Mouse (Mus musculus) midbrain, embryonic 13.5 days (tissue): ENCODE data around the gene Aff1. TPM values are rescaled to one million over a fixed set of nuclear protein-coding genes. Genes with fewer than 3 reads are reported as not detected.

Source experiments
- ATAC-seq: fragments of 200-750 bp; cut with Nextera tagmentation; 2 replicates; pipeline ENCODE4 v1.8.0; 2017; ENCODE audit warnings: mild to moderate bottlenecking, moderate TSS enrichment, moderate library complexity
- H3K27ac ChIP-seq: fragments of 300-500 bp; sonication (generic); 2 replicates; pipeline ENCODE4 v1.5.1; 2015; ENCODE audit warnings: inconsistent platforms, mild to moderate bottlenecking, moderate library complexity
- H3K27me3 ChIP-seq: fragments of 300-500 bp; sonication (generic); 2 replicates; pipeline ENCODE4 v1.6.1; 2015; ENCODE audit warnings: mild to moderate bottlenecking, inconsistent platforms
- H3K36me3 ChIP-seq: fragments of 300-500 bp; sonication (generic); 2 replicates; pipeline ENCODE4 v1.6.1; 2015; ENCODE audit warnings: mild to moderate bottlenecking, inconsistent platforms
- H3K4me1 ChIP-seq: fragments of 300-500 bp; sonication (generic); replicated peaks from 2 replicates; pipeline ENCODE4 v1.6.1; 2015; ENCODE audit warnings: inconsistent platforms
- H3K4me2 ChIP-seq: fragments of 300-500 bp; sonication (generic); replicated peaks from 2 replicates; pipeline ENCODE4 v1.6.1; 2015; ENCODE audit warnings: moderate library complexity, mild to moderate bottlenecking, inconsistent platforms
- H3K4me3 ChIP-seq: fragments of 300-500 bp; sonication (generic); replicated peaks from 2 replicates; pipeline ENCODE4 v1.5.1; 2015; ENCODE audit warnings: mild to moderate bottlenecking, inconsistent platforms
- H3K9ac ChIP-seq: fragments of 300-500 bp; sonication (generic); replicated peaks from 2 replicates; pipeline ENCODE4 v1.6.1; 2015; ENCODE audit warnings: mild to moderate bottlenecking, inconsistent platforms
- H3K9me3 ChIP-seq: fragments of 300-500 bp; sonication (generic); 2 replicates; pipeline ENCODE4 v1.6.1; 2016; ENCODE audit warnings: mild to moderate bottlenecking, inconsistent platforms
- WGBS: fragments of 180-500 bp; shearing (Covaris S2); methylation state at CpG from one replicate; pipeline ENCODE4 v1.1.7; 2015; 5-methylcytosine and 5-hydroxymethylcytosine counted together
- polyA plus RNA-seq: library from polyadenylated mRNA; unstranded; fragments of >200 nt; fragmentation: Nextera tagmentation; extraction: Ambion mirVana; gene quantifications from 2 replicates; pipeline ENCODE4 v1.2.1, GENCODE M21; 2015

Aff1 gene
- polyA plus RNA-seq, 1 experiment from 2014 or later = 2.3 TPM

DNA sequence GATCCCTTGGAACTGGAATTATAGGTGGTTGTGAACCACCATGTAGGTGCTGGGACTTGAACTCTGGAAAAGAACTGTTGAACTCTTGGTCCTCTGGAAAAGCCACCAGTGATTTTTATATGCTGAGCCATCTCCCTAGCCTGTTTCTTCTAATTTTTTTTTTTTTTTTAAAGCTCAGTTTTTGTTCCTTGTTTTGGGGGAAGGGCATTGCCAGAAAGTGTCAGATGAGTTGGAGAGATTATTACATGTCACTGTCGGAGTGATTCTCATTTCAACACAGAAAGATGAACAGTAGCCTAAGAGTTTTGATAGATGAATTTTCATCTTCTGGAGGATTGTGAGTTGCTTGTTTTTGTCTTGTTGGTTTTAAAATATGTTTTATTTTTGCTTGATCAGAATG is 127.5 kb downstream of the Aff1 start:
- Histone ChIP-seq H3K9ac (no peak overlapping the region), H3K4me1 (no peaks in the 10 kb centered on the region; the same call in 1 of the 2 replicates), H3K9me3 (no peaks in the 10 kb centered on the region), H3K27ac (no peak overlapping the region), H3K36me3 (no peaks in the 10 kb centered on the region), H3K4me2 (no peak overlapping the region), H3K4me3 (no peak overlapping the region), H3K27me3 (no peaks in the 10 kb centered on the region)
- 95% methylated on average over 1 of the region's 1 CpGs for WGBS
- ATAC-seq = no peak

DNA sequence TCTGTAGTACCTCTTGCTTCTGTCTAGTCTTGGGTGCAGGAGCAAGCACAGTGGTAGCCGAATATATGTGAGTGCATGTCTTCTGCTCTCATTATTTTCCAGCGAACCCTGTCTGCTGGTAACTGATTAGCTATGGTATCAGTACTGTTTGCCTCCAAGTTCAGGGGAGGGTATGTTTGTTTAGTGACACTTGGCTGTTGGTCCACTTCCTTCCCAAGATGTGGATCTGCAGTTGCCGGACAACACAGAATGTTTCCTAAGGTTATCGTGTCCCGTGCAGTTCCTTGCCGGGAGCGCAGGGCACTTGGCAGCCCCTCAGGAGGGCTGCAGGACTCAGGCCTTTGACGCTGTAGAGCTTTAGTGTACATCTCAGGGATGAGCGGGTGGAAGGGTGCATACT is 128.9 kb downstream of the Aff1 start:
- H3K9ac ChIP-seq = no peak overlapping the region
- H3K9me3 ChIP-seq = no peaks in the 10 kb centered on the region
- no peaks in the 10 kb centered on the region for H3K4me1 ChIP-seq
- no peak overlapping the region for H3K4me2 ChIP-seq
- no peaks in the 10 kb centered on the region for H3K36me3 ChIP-seq
- no peak overlapping the region for H3K27ac ChIP-seq
- ATAC-seq = no peak
- no peaks in the 10 kb centered on the region for H3K27me3 ChIP-seq
- WGBS = 91% methylated on average over 9 of the region's 9 CpGs
- no peak overlapping the region for H3K4me3 ChIP-seq

DNA sequence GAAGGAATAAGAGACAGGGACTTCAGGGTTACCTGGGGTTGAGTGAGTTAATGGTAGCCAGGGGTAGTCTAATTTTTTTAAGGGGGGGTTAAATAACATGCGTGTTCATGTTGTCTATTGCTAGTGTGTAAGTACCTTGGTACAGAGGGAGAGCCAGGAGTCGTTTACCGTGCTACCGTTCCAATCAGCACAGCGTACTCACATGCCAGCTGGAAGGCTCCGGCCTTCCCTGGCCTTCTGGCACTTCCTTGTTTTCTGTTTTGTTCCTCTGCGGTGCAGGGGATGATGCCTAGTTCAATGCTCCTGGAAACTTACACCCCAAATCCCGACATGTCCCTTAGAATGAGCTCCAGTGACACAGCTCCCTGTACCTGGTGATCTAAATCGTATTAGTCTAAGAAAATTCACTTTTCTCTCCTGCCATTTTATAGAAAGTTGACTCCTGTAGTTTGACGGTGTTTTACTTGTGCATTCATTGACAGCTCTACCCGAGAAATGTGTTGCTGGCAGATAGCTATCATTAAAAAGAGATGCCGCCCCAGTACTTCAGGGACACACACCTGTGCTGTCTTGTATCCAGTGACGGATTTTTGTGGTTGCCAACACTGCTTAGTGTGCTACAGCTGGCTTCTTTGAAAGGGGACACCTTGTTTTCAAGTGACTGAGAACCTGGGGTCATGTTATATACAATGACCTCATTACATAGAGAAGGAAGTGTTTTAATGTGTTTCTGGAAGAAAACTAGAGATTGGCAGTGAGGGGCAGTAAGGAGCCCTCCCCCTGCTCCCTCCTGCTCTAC is 129.5 kb downstream of the Aff1 start:
- Histone ChIP-seq H3K4me3 (no peak overlapping the region), H3K9me3 (no peaks in the 10 kb centered on the region), H3K4me2 (no peak overlapping the region), H3K27me3 (no peaks in the 10 kb centered on the region), H3K4me1 (no peaks in the 10 kb centered on the region), H3K27ac (no peak overlapping the region), H3K36me3 (no peaks in the 10 kb centered on the region), H3K9ac (no peak overlapping the region)
- ATAC-seq = no peak
- 84% methylated on average over 13 of the region's 13 CpGs for whole genome bisulfite sequencing

DNA sequence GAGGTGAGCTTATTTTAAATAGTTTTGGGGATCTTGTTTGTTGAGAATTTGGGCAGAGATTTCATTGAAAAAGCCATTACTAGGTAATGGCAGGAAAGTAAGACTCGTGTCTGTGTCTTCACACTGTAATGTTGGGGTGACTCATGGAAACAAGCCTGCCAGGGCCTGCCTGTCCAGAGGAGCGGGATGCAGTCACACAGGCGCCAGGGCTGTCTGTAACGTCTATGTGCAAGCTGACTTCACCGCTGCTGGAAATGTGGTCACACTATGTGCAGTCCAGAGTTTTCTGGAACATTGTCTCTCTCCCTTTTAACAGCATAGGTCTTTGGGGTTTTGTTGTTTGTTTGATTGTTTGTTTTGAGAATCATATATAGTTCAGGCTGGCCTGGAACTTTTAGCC is 130.8 kb downstream of the Aff1 start:
- Histone ChIP-seq H3K4me3 (no peak overlapping the region), H3K36me3 (no peaks in the 10 kb centered on the region), H3K4me1 (no peaks in the 10 kb centered on the region), H3K27me3 (no peaks in the 10 kb centered on the region), H3K4me2 (no peak overlapping the region), H3K9ac (no peak overlapping the region), H3K9me3 (no peaks in the 10 kb centered on the region), H3K27ac (no peak overlapping the region)
- no peak for ATAC-seq
- 88% methylated on average over 5 of the region's 5 CpGs for WGBS

DNA sequence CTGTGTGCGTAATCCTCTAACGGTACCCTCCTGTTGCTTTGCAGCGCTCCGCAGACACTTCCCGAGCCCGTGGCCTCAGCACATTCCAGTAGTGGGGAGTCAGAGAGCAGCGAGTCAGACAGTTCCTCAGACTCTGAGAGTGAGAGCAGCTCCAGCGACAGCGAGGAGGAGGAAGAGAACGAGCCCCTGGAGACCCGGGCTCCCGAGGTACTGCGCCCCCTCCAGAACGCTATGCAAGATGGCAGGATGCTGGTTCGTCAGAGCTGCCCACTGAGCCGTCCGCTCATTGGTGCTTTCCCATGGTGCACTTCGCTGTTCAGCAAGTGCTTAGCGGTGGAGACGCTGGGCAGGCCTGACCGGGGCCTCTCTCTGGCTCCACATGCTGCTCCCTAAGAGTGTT is 136.1 kb downstream of the Aff1 start:
- peaks cover 3% of the 10 kb centered on the region; the same call in 1 of the 2 replicates for H3K36me3 ChIP-seq
- 88% methylated on average over 21 of the region's 21 CpGs for WGBS
- H3K4me2 ChIP-seq = no peak overlapping the region
- H3K27me3 ChIP-seq = no peaks in the 10 kb centered on the region
- no peak for ATAC-seq
- H3K9ac ChIP-seq = no peak overlapping the region
- no peaks in the 10 kb centered on the region for H3K9me3 ChIP-seq
- no peak overlapping the region for H3K4me3 ChIP-seq
- H3K27ac ChIP-seq = no peak overlapping the region
- H3K4me1 ChIP-seq = no peaks in the 10 kb centered on the region

DNA sequence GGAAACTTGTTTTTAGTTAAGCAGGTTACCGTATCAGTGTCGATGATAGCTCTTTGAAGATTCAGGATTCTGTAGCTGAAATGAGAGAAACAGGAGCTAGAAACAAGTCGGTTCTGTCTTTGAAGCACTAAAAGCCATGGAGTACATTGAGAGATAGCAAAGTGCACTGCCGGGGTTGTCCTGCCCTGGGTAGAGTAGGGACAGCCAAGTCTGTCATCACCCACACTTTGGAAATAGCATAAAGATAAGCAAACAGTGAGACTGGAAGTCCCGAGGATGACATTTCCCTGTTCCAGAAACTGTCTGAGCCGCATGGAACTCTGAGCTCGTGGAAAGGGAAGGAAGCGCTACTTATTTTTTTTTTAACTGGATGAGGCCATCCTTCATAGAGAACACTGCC is 136.6 kb downstream of the Aff1 start:
- Histone ChIP-seq H3K27ac (no peak overlapping the region), H3K4me3 (no peak overlapping the region), H3K9me3 (no peaks in the 10 kb centered on the region), H3K4me1 (no peaks in the 10 kb centered on the region), H3K4me2 (no peak overlapping the region), H3K9ac (no peak overlapping the region), H3K27me3 (no peaks in the 10 kb centered on the region), H3K36me3 (peaks cover 3% of the 10 kb centered on the region)
- no peak for ATAC-seq
- 85% methylated on average over 8 of the region's 8 CpGs for WGBS

DNA sequence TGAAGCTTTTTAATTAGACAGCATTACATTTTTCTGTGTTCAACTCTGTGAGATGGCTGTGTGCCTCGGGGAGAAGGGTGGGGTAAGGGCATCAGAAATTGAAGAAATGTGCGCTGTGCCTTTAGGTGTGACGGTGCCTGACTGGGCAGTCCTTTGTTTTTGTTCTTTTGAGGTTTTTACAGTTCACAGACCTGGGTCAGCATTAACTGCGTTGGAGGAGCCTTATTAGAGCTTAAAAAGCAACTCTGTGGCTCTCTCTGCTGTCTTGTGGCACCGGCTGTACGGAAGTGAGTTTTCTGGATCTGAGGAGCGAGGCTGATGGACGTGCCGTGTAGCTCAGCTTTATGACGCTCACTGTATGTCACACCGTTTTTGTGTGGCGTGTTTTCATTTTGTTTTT is 137.0 kb downstream of the Aff1 start:
- H3K4me1 ChIP-seq = no peaks in the 10 kb centered on the region
- H3K9me3 ChIP-seq = no peaks in the 10 kb centered on the region
- H3K36me3 ChIP-seq = peaks cover 8% of the 10 kb centered on the region
- ATAC-seq = no peak
- H3K4me3 ChIP-seq = no peak overlapping the region
- no peak overlapping the region for H3K4me2 ChIP-seq
- no peaks in the 10 kb centered on the region for H3K27me3 ChIP-seq
- no peak overlapping the region for H3K9ac ChIP-seq
- WGBS = 70% methylated on average over 12 of the region's 12 CpGs
- H3K27ac ChIP-seq = no peak overlapping the region

DNA sequence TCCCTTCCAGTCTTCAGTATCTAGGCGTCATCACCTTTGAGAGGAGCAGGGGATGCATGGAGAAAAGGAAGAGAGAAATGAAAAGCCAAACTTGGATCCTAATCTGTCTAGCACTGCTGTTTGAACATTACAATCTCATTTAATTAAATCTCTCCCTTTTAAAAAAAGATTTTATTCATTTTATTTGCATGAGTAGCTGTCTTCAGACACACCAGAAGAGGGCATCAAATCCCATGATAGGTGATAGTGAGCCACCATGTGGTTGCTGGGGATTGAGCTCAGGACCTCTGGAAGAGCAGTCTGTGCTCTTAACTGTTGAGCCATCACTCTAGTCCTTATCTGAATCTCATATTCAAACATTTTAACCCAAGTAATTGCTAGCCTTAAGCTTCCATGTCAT is 138.7 kb downstream of the Aff1 start:
- H3K9me3 ChIP-seq = no peaks in the 10 kb centered on the region
- 92% methylated on average over 1 of the region's 1 CpGs for WGBS

DNA sequence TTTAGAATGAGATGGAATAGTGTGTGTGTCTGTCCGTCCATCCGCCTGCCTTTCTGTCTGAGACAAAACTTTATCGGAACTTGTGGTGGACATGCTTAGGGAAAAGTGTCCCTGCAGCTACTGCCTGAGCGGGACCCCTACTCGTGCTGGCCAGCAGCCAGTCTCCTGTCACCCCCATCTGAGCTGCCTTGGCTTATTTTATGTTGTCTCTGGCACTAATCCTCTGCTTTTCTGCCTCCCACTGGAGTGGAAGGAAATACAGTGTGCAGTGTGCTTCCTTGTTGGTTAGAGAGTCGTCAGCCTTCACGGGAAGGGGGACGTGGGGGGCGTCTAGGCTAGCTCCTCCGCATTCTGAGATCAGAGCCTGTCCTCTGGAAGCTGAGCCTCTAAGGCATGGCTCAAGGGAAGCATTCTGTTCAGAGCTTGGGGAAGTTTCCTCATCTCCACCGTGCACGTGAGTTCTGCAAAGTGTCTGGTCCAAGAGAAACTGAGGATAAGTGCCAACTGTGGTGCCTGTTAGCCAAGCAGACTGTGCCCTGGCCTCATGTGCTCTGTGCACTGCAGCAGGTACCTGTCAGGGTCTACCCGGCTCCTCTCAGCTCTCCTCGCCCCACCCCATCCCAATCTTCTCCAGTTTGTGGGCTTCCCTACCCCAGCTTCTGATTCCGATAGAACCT is 143.4 kb downstream of the Aff1 start:
- Histone ChIP-seq H3K9ac (no peak overlapping the region), H3K27ac (no peak overlapping the region), H3K27me3 (no peaks in the 10 kb centered on the region), H3K4me3 (no peak overlapping the region), H3K4me2 (no peak overlapping the region), H3K4me1 (0 out of 2 replicates have a peak, but pooled peaks cover 6% of the 10 kb centered on the region), H3K36me3 (peaks cover 8% of the 10 kb centered on the region), H3K9me3 (no peaks in the 10 kb centered on the region)
- ATAC-seq = 0 out of 2 replicates have a peak, but pooled peaks have one; percentile 43
- WGBS = 78% methylated on average over 15 of the region's 15 CpGs

More for the DNA sequence above, 138.7 kb downstream of the Aff1 start:
- H3K9ac ChIP-seq = no peak overlapping the region
- no peak overlapping the region for H3K4me3 ChIP-seq
- ATAC-seq = no peak
- H3K27me3 ChIP-seq = no peaks in the 10 kb centered on the region
- no peak overlapping the region for H3K4me2 ChIP-seq
- H3K36me3 ChIP-seq = peaks cover 10% of the 10 kb centered on the region
- H3K27ac ChIP-seq = no peak overlapping the region
- 0 out of 2 replicates have a peak, but pooled peaks cover 3% of the 10 kb centered on the region for H3K4me1 ChIP-seq

DNA sequence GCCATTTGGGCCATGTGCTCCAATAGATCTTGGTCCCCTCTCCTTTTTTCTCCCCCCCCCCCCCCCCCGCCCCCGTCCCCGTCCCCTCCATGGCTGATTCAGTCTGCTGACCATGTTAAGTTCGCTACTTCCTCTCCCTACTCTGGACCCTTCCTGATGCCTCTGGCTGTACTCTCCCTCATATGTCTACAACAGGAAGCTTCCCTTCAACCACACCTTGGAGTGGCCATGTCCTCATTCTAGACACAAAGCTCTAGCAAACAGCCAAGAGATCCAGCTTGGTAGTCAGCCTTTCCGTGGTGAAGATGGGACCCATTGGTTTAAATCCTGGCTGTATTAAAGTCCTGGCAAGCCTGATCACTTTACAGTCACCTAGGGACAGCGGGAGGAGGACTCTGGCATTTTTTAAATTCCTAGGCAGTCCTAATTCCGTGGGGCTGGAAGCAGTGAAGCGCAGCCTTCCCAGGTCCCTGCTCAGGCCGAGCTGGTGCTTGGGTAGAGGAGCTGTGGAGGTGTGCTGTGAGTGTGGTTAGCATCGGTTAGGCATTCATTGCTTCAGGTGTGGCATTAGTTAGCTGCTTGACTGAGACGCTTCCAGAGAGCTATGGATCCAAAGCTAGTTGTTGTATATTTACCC is 144.1 kb downstream of the Aff1 start:
- Histone ChIP-seq H3K4me2 (no peak overlapping the region), H3K27me3 (no peaks in the 10 kb centered on the region), H3K27ac (no peak overlapping the region), H3K36me3 (peaks cover 8% of the 10 kb centered on the region), H3K4me1 (0 out of 2 replicates have a peak, but pooled peaks cover 6% of the 10 kb centered on the region), H3K9me3 (no peaks in the 10 kb centered on the region), H3K9ac (no peak overlapping the region), H3K4me3 (no peak overlapping the region)
- ATAC-seq = no peak
- WGBS = 66% methylated on average over 10 of the region's 11 CpGs

DNA sequence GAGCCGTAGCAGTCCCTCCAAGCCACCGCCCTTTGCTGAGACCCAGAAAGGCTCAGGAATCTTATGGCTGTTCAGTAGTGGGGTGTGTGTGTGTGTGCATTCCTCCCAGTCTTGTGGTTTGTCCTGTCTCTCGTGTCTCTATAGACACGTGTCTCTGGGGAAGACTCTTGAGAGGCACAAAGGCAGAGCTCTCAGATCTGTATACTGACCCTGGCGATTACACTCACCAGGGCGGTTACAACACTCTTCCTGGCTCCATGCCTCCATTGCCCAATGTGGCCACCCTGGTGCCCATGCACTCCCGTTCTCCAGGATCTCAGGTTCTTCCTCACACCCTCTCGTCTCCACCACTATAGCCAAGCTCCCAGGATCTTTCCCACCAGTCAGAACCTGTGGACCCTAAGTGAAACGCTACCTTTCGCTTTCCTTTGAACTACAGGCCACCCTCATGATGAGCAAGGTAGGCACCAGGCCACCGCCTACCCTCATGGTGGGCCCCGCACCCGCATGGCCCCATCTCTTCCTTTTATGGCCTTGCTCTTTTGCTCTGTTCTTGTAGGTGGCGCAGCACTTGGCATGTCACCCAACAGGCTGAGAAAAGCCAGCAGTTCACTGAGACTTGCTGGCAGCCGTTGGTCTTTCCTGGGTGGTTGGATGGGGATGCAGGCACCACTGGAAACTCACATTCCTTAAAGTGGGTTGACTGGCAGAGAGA is 146.5 kb downstream of the Aff1 start:
- Histone ChIP-seq H3K9me3 (no peaks in the 10 kb centered on the region), H3K4me1 (0 out of 2 replicates have a peak, but pooled peaks cover 6% of the 10 kb centered on the region), H3K4me2 (no peak overlapping the region), H3K27me3 (no peaks in the 10 kb centered on the region), H3K27ac (no peak overlapping the region), H3K4me3 (no peak overlapping the region), H3K9ac (no peak overlapping the region), H3K36me3 (peaks cover 14% of the 10 kb centered on the region)
- no peak for ATAC-seq
- 93% methylated on average over 15 of the region's 15 CpGs for WGBS

DNA sequence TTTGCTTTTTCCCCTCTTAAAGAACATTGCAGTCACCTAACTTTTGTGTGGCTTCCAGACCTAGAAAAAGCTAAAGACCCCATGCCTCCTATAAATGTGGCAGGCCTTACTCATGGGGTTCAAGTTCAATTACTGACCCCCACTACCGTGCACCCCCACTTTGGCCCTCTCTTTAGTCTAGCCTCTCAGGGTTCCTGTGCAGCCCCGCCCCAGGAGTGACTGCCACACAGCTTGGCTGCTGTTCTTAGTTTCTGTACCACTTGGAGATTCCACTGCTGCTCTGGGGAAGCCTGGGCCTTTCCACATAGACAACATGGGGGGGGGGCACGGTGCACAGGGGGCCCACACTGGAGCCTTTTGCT is 147.1 kb downstream of the Aff1 start:
- H3K9me3 ChIP-seq = no peaks in the 10 kb centered on the region
- WGBS = 82% methylated on average over 3 of the region's 3 CpGs
- no peak overlapping the region for H3K27ac ChIP-seq
- 0 out of 2 replicates have a peak, but pooled peaks cover 6% of the 10 kb centered on the region for H3K4me1 ChIP-seq
- H3K36me3 ChIP-seq = peaks cover 9% of the 10 kb centered on the region
- H3K27me3 ChIP-seq = no peaks in the 10 kb centered on the region
- H3K4me2 ChIP-seq = no peak overlapping the region
- H3K4me3 ChIP-seq = no peak overlapping the region
- H3K9ac ChIP-seq = no peak overlapping the region
- no peak for ATAC-seq
